ENCODE assay signal across 8 mouse cellular contexts in genomic region chr13:53393498-53394242, GRCm38 (mm10). TPM values are rescaled to one million over a fixed set of nuclear protein-coding genes. Genes with fewer than 3 reads are reported as not detected.
DNase-seq lines count a peak whose midpoint lies in the region; ATAC-seq lines count a peak whose summit lies in the region.

No protein-coding gene starts in this region.

- H3K4me1 ChIP-seq in kidney, embryonic 14.5 days (ENCODE audit: control insufficient read depth, insufficient read depth, low read length): no peaks in the 10 kb centered on the region
- H3K4me1 ChIP-seq in limb, embryonic 12.5 days (replicated peaks): peaks cover 7% of the 10 kb centered on the region
- peaks cover 5% of the 10 kb centered on the region; the same call in 1 of the 2 replicates for H3K4me1 ChIP-seq in neural tube, embryonic 12.5 days

- 25% methylated on average over 16 of the region's 16 CpGs for WGBS in kidney, embryonic 14.5 days
- WGBS in limb, embryonic 12.5 days: 20% methylated on average over 16 of the region's 16 CpGs
- 26% methylated on average over 16 of the region's 16 CpGs for WGBS in neural tube, embryonic 12.5 days

- no peaks in the 10 kb centered on the region for H3K36me3 ChIP-seq in kidney, embryonic 14.5 days (ENCODE audit: control insufficient read depth, insufficient read depth, low read length)
- no peaks in the 10 kb centered on the region for H3K36me3 ChIP-seq in limb, embryonic 12.5 days
- no peaks in the 10 kb centered on the region for H3K36me3 ChIP-seq in neural tube, embryonic 12.5 days

- no peaks in the 10 kb centered on the region for H3K9me3 ChIP-seq in kidney, embryonic 14.5 days (ENCODE audit: control insufficient read depth, low read length)
- H3K9me3 ChIP-seq in limb, embryonic 12.5 days: no peaks in the 10 kb centered on the region
- no peaks in the 10 kb centered on the region for H3K9me3 ChIP-seq in neural tube, embryonic 12.5 days

- H3K4me3 ChIP-seq in kidney, embryonic 14.5 days (ENCODE audit: low read length): no peak overlapping the region
- H3K4me3 ChIP-seq in limb, embryonic 12.5 days (replicated peaks): peak overlapping the region; percentile 16; the same call in 1 of the 2 replicates
- H3K4me3 ChIP-seq in neural tube, embryonic 12.5 days: 0 out of 2 replicates have a peak overlapping the region, but pooled peaks have one; percentile 0

- H3K9ac ChIP-seq in kidney, embryonic 14.5 days (ENCODE audit: low read depth, low read length): no peak overlapping the region
- no peak overlapping the region for H3K9ac ChIP-seq in limb, embryonic 12.5 days (replicated peaks)
- no peak overlapping the region for H3K9ac ChIP-seq in neural tube, embryonic 12.5 days

- peak overlapping the region; percentile 12; the same call in 1 of the 2 replicates for H3K4me2 ChIP-seq in kidney, embryonic 14.5 days (replicated peaks; ENCODE audit: low read depth, low read length)
- H3K4me2 ChIP-seq in limb, embryonic 12.5 days: peak overlapping the region; percentile 47
- H3K4me2 ChIP-seq in neural tube, embryonic 12.5 days (replicated peaks): peak overlapping the region; percentile 41

- peak; percentile 25 for DNase-seq in ovary, postnatal 36 days (ENCODE audit: low spot score)
- no peak for DNase-seq in ovary, postnatal 10 days (ENCODE audit: low spot score)
- DNase-seq in cerebellum, postnatal 14 days: peak; percentile 64 to 77
- peak; percentile 23 to 39 for DNase-seq in frontal cortex, postnatal 25 days (ENCODE audit: low spot score in 2 of 2)

- no peak overlapping the region for H3K27ac ChIP-seq in kidney, embryonic 14.5 days (ENCODE audit: low read depth, low read length)
- H3K27ac ChIP-seq in limb, embryonic 12.5 days: peak overlapping the region; percentile 41; the same call in 1 of the 2 replicates
- no peak overlapping the region for H3K27ac ChIP-seq in neural tube, embryonic 12.5 days

- peak; percentile 90 for ATAC-seq in kidney, embryonic 14.5 days (ENCODE audit: low FRiP score, low TSS enrichment)
- peak; percentile 73 for ATAC-seq in limb, embryonic 12.5 days (ENCODE audit: insufficient number of reproducible peaks, insufficient read depth, low FRiP score, low TSS enrichment, low read depth)
- 0 out of 2 replicates have a peak, but pooled peaks have one; percentile 33 for ATAC-seq in neural tube, embryonic 12.5 days (ENCODE audit: low FRiP score, low read depth)
- no peak for ATAC-seq in monocyte, adult 5-6 weeks (replicated peaks; ENCODE audit: insufficient number of reproducible peaks, low FRiP score, low TSS enrichment, poor library complexity, severe bottlenecking)

- no peaks in the 10 kb centered on the region for H3K27me3 ChIP-seq in kidney, embryonic 14.5 days (ENCODE audit: control insufficient read depth, insufficient read depth, low read length)
- H3K27me3 ChIP-seq in limb, embryonic 12.5 days: peaks cover 13% of the 10 kb centered on the region
- no peaks in the 10 kb centered on the region for H3K27me3 ChIP-seq in neural tube, embryonic 12.5 days (replicated peaks)

RNA-seq across cellular contexts. Expression of gene Sptlc1, which starts 16.5 kb away (rescaled TPM):
- polyA plus RNA-seq in kidney, embryonic 14.5 days (2014; fragmentation: Nextera tagmentation; extraction: Ambion mirVana): 26.6 and 38.2 TPM in 2 replicates
- 37.5 and 38.5 TPM in 2 replicates for polyA plus RNA-seq in limb, embryonic 12.5 days (2016; fragmentation: Nextera tagmentation; extraction: Ambion mirVana)
- 35.8 and 36.2 TPM in 2 replicates for polyA plus RNA-seq in neural tube, embryonic 12.5 days (2016; fragmentation: Nextera tagmentation; extraction: Ambion mirVana)
- total RNA-seq in monocyte, adult 5-6 weeks (2017): 59.4 to 86.7 TPM (median 74.0 TPM) in 3 replicates
